Mouse (Mus musculus) forebrain, embryonic 10.5 days (tissue): ENCODE data around the gene Pcolce2. TPM values are rescaled to one million over a fixed set of nuclear protein-coding genes. Genes with fewer than 3 reads are reported as not detected.
A peak's percentile ranks its signal among the peaks of the same experiment; 100 is the strongest.

Experiments
- DNase-seq: peaks from one replicate; pipeline ENCODE4 v3.0.0-alpha.2; 2017; ENCODE audit warnings: low spot score; ENCODE audit errors: extremely low spot score
- H3K27ac ChIP-seq: fragments of 300-500 bp; sonication (generic); 2 replicates; pipeline ENCODE4 v1.5.1; 2016; ENCODE audit warnings: mild to moderate bottlenecking
- H3K27me3 ChIP-seq: fragments of 300-500 bp; sonication (generic); 2 replicates; pipeline ENCODE4 v1.6.1; 2016; ENCODE audit warnings: mild to moderate bottlenecking; ENCODE audit not compliant: poor library complexity, severe bottlenecking
- H3K36me3 ChIP-seq: fragments of 300-500 bp; sonication (generic); replicated peaks from 2 replicates; pipeline ENCODE4 v1.6.1; 2016; ENCODE audit warnings: mild to moderate bottlenecking, moderate library complexity
- H3K4me1 ChIP-seq: fragments of 300-500 bp; sonication (generic); 2 replicates; pipeline ENCODE4 v1.6.1; 2016
- H3K4me3 ChIP-seq: fragments of 300-500 bp; sonication (generic); 2 replicates; pipeline ENCODE4 v1.5.1; 2016; ENCODE audit warnings: mild to moderate bottlenecking, moderate library complexity
- H3K9me3 ChIP-seq: fragments of 300-500 bp; sonication (generic); 2 replicates; pipeline ENCODE4 v1.6.1; 2016; ENCODE audit warnings: mild to moderate bottlenecking, moderate library complexity
- WGBS: fragments of 180-500 bp; shearing (Covaris S2); methylation state at CpG from one replicate; pipeline ENCODE4 v1.1.7; 2016; 5-methylcytosine and 5-hydroxymethylcytosine counted together
- polyA plus RNA-seq: library from polyadenylated mRNA; unstranded; fragments of >200 nt; fragmentation: Nextera tagmentation; extraction: Ambion mirVana; gene quantifications from 2 replicates; pipeline ENCODE4 v1.2.1, GENCODE M21; 2016

Gene Pcolce2
- polyA plus RNA-seq, 1 experiment from 2014 or later: 3.9 TPM

- DNase-seq: no peak
- Histone ChIP-seq H3K4me1 (peaks cover 18% of the 10 kb centered on the region), H3K27me3 (no peaks in the 10 kb centered on the region), H3K4me3 (no peak overlapping the region), H3K9me3 (no peaks in the 10 kb centered on the region), H3K27ac (no peak overlapping the region), H3K36me3 (peaks cover 6% of the 10 kb centered on the region)
- WGBS: 94% methylated on average over 6 of the region's 6 CpGs
Observed at GRCm38 (mm10) chr9:95665835-95666234, 28.4 kb downstream of the Pcolce2 start.

- Histone ChIP-seq H3K4me1 (peaks cover 18% of the 10 kb centered on the region), H3K36me3 (peaks cover 18% of the 10 kb centered on the region), H3K27ac (no peak overlapping the region), H3K9me3 (peaks cover 2% of the 10 kb centered on the region; the same call in 1 of the 2 replicates), H3K4me3 (no peak overlapping the region), H3K27me3 (no peaks in the 10 kb centered on the region)
- DNase-seq: no peak
- WGBS: 48% methylated on average over 9 of the region's 9 CpGs
Observed at GRCm38 (mm10) chr9:95667836-95668235, 30.4 kb downstream of the Pcolce2 start.

GRCm38 (mm10) chr9:95668306-95668705 lies 30.9 kb downstream of the Pcolce2 start:
- H3K4me3 ChIP-seq: no peak overlapping the region
- WGBS: 72% methylated on average over 5 of the region's 5 CpGs

GRCm38 (mm10) chr9:95672331-95672730 lies 34.9 kb downstream of the Pcolce2 start:
- H3K4me3 ChIP-seq: no peak overlapping the region
- WGBS: 93% methylated on average over 3 of the region's 3 CpGs

More at GRCm38 (mm10) chr9:95668306-95668705, 30.9 kb downstream of the Pcolce2 start:
- DNase-seq: no peak
- H3K4me1 ChIP-seq: peaks cover 18% of the 10 kb centered on the region
- no peak overlapping the region for H3K27ac ChIP-seq
- H3K9me3 ChIP-seq: peaks cover 2% of the 10 kb centered on the region; the same call in 1 of the 2 replicates
- H3K27me3 ChIP-seq: no peaks in the 10 kb centered on the region
- peaks cover 18% of the 10 kb centered on the region for H3K36me3 ChIP-seq

GRCm38 (mm10) chr9:95672760-95673159 lies 35.4 kb downstream of the Pcolce2 start:
- Histone ChIP-seq H3K36me3 (peaks cover 18% of the 10 kb centered on the region), H3K27me3 (no peaks in the 10 kb centered on the region), H3K27ac (no peak overlapping the region), H3K4me1 (peaks cover 7% of the 10 kb centered on the region; the same call in 1 of the 2 replicates), H3K9me3 (peaks cover 2% of the 10 kb centered on the region; the same call in 1 of the 2 replicates), H3K4me3 (no peak overlapping the region)
- 88% methylated on average over 6 of the region's 6 CpGs for WGBS
- no peak for DNase-seq

More at GRCm38 (mm10) chr9:95672331-95672730, 34.9 kb downstream of the Pcolce2 start:
- no peak overlapping the region for H3K27ac ChIP-seq
- H3K4me1 ChIP-seq: peaks cover 9% of the 10 kb centered on the region; the same call in 1 of the 2 replicates
- peaks cover 2% of the 10 kb centered on the region; the same call in 1 of the 2 replicates for H3K9me3 ChIP-seq
- H3K36me3 ChIP-seq: peaks cover 18% of the 10 kb centered on the region
- H3K27me3 ChIP-seq: no peaks in the 10 kb centered on the region
- no peak for DNase-seq

GRCm38 (mm10) chr9:95675064-95675699 lies 37.8 kb downstream of the Pcolce2 start:
- H3K4me3 ChIP-seq: no peak overlapping the region
- no peak for DNase-seq
- 90% methylated on average over 9 of the region's 9 CpGs for WGBS
- H3K27me3 ChIP-seq: no peaks in the 10 kb centered on the region
- no peak overlapping the region for H3K27ac ChIP-seq
- peaks cover 15% of the 10 kb centered on the region for H3K36me3 ChIP-seq
- H3K4me1 ChIP-seq: no peaks in the 10 kb centered on the region
- peaks cover 2% of the 10 kb centered on the region; the same call in 1 of the 2 replicates for H3K9me3 ChIP-seq

- Histone ChIP-seq H3K9me3 (peaks cover 2% of the 10 kb centered on the region; the same call in 1 of the 2 replicates), H3K4me1 (no peaks in the 10 kb centered on the region), H3K27me3 (no peaks in the 10 kb centered on the region), H3K36me3 (peaks cover 10% of the 10 kb centered on the region), H3K27ac (no peak overlapping the region), H3K4me3 (no peak overlapping the region)
- 97% methylated on average over 4 of the region's 4 CpGs for WGBS
- DNase-seq: no peak
Observed at GRCm38 (mm10) chr9:95676021-95676420, 38.6 kb downstream of the Pcolce2 start.

- 78% methylated on average over 7 of the region's 7 CpGs for WGBS
- H3K27ac ChIP-seq: no peak overlapping the region
- DNase-seq: no peak
- peaks cover 22% of the 10 kb centered on the region for H3K4me1 ChIP-seq
- no peaks in the 10 kb centered on the region for H3K27me3 ChIP-seq
- H3K4me3 ChIP-seq: no peak overlapping the region
- no peaks in the 10 kb centered on the region for H3K36me3 ChIP-seq
- H3K9me3 ChIP-seq: no peaks in the 10 kb centered on the region
Observed at GRCm38 (mm10) chr9:95679966-95680365, 42.6 kb downstream of the Pcolce2 start.

GRCm38 (mm10) chr9:95680691-95681090 lies 43.3 kb downstream of the Pcolce2 start:
- no peaks in the 10 kb centered on the region for H3K27me3 ChIP-seq
- H3K27ac ChIP-seq: no peak overlapping the region
- H3K4me1 ChIP-seq: peaks cover 29% of the 10 kb centered on the region
- DNase-seq: no peak
- 94% methylated on average over 11 of the region's 11 CpGs for WGBS
- H3K36me3 ChIP-seq: no peaks in the 10 kb centered on the region
- H3K9me3 ChIP-seq: no peaks in the 10 kb centered on the region
- H3K4me3 ChIP-seq: no peak overlapping the region

GRCm38 (mm10) chr9:95685660-95686440 lies 48.4 kb downstream of the Pcolce2 start:
- Histone ChIP-seq H3K4me3 (no peak overlapping the region), H3K27me3 (no peaks in the 10 kb centered on the region), H3K27ac (no peak overlapping the region), H3K36me3 (peaks cover 10% of the 10 kb centered on the region; the same call in 1 of the 2 replicates), H3K4me1 (peaks cover 42% of the 10 kb centered on the region), H3K9me3 (0 out of 2 replicates have a peak, but pooled peaks cover 3% of the 10 kb centered on the region)
- WGBS: 27% methylated on average over 11 of the region's 11 CpGs
- DNase-seq: peak; percentile 40

- Histone ChIP-seq H3K27ac (no peak overlapping the region), H3K9me3 (0 out of 2 replicates have a peak, but pooled peaks cover 3% of the 10 kb centered on the region), H3K4me3 (no peak overlapping the region), H3K4me1 (peaks cover 40% of the 10 kb centered on the region), H3K36me3 (peaks cover 10% of the 10 kb centered on the region; the same call in 1 of the 2 replicates), H3K27me3 (no peaks in the 10 kb centered on the region)
- no peak for DNase-seq
- WGBS: 66% methylated on average over 3 of the region's 3 CpGs
Observed at GRCm38 (mm10) chr9:95688064-95688463, 50.7 kb downstream of the Pcolce2 start.

- no peak overlapping the region for H3K4me3 ChIP-seq
- H3K27me3 ChIP-seq: no peaks in the 10 kb centered on the region
- H3K27ac ChIP-seq: no peak overlapping the region
- H3K9me3 ChIP-seq: 0 out of 2 replicates have a peak, but pooled peaks cover 3% of the 10 kb centered on the region
- peaks cover 10% of the 10 kb centered on the region; the same call in 1 of the 2 replicates for H3K36me3 ChIP-seq
- no peak for DNase-seq
- H3K4me1 ChIP-seq: peaks cover 14% of the 10 kb centered on the region
- 73% methylated on average over 8 of the region's 8 CpGs for WGBS
Observed at GRCm38 (mm10) chr9:95692823-95693222, 55.4 kb downstream of the Pcolce2 start.
